Mouse (Mus musculus): Measurements from ENCODE around the gene Sox2.

- TF ChIP-seq CTCF (IDR thresholded peaks at IDR 0.05; ENCODE audit: control insufficient read depth, insufficient read depth, insufficient replicate concordance, low read depth, low read length), result no peak
- no peak for TF ChIP-seq POLR2A (IDR thresholded peaks at IDR 0.05; ENCODE audit: control insufficient read depth, low read depth, low read length)
These were observed 12.8 kb downstream of the Sox2 start for GRCm38 (mm10) chr3:34662712-34663655.
